Mouse (Mus musculus): ENCODE data around the gene Cyth2. TPM values are rescaled to one million over a fixed set of nuclear protein-coding genes. Genes with fewer than 3 reads are reported as not detected.

The Cyth2 gene
- polyA plus RNA-seq, 1 experiment = 68.8 TPM

- peaks cover 19% of the 10 kb centered on the region for H3K4me1 ChIP-seq (ENCODE audit: control insufficient read depth, insufficient read depth, low read length)
- H3K27ac ChIP-seq (ENCODE audit: insufficient read depth, low read depth, low read length) = no peak overlapping the region
- no peak for TF ChIP-seq CTCF (IDR thresholded peaks at IDR 0.05; ENCODE audit: low read depth, low read length)
- no peak for TF ChIP-seq POLR2A (IDR thresholded peaks at IDR 0.05; ENCODE audit: borderline replicate concordance, low read depth, low read length)
- no peak overlapping the region for H3K4me3 ChIP-seq (ENCODE audit: insufficient read depth, low read length)
Observed at GRCm38 (mm10) chr7:45815323-45815983, 1.1 kb upstream of the Cyth2 start.

DNA sequence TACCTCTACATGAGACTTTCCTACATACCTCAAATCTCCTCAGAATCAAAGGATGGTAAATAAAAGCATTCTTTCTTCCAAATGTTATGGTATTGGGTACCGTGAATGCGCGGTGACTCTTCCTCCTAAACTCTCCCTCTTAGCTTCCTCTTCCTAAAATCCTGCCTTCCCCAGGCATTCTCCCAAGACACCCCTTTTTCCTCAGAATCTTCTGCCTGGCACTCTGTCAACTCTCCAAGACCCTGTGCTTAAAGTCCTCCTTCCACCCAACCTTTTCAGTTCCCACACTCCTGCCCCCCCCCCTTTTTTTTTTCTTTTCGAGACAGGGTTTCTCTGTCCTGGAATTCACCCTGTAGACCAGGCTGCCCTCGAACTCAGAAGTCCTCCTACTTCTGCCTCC, 460 bp upstream of the Cyth2 start:
- Histone ChIP-seq H3K4me3 (ENCODE audit: insufficient read depth, low read length) (peak overlapping the region; percentile 48), H3K27ac (ENCODE audit: insufficient read depth, low read depth, low read length) (no peak overlapping the region), H3K4me1 (ENCODE audit: control insufficient read depth, insufficient read depth, low read length) (peaks cover 19% of the 10 kb centered on the region)
- TF ChIP-seq CTCF (IDR thresholded peaks at IDR 0.05; ENCODE audit: low read depth, low read length) = no peak
- TF ChIP-seq POLR2A (IDR thresholded peaks at IDR 0.05; ENCODE audit: borderline replicate concordance, low read depth, low read length) = no peak

- Histone ChIP-seq H3K27ac (ENCODE audit: insufficient read depth, low read depth, low read length) (no peak overlapping the region), H3K4me3 (ENCODE audit: insufficient read depth, low read length) (peak overlapping the region; percentile 93), H3K4me1 (ENCODE audit: control insufficient read depth, insufficient read depth, low read length) (peaks cover 19% of the 10 kb centered on the region)
- TF ChIP-seq CTCF (IDR thresholded peaks at IDR 0.05; ENCODE audit: low read depth, low read length) = no peak
- no peak for TF ChIP-seq POLR2A (IDR thresholded peaks at IDR 0.05; ENCODE audit: borderline replicate concordance, low read depth, low read length)
Observed at GRCm38 (mm10) chr7:45812921-45813320, 1.5 kb downstream of the Cyth2 start.

- Histone ChIP-seq H3K4me3 (ENCODE audit: insufficient read depth, low read length) (no peak overlapping the region), H3K27ac (ENCODE audit: insufficient read depth, low read depth, low read length) (no peak overlapping the region), H3K4me1 (ENCODE audit: control insufficient read depth, insufficient read depth, low read length) (peaks cover 4% of the 10 kb centered on the region; the same call in 1 of the 2 replicates)
- no peak for TF ChIP-seq POLR2A (IDR thresholded peaks at IDR 0.05; ENCODE audit: borderline replicate concordance, low read depth, low read length)
- TF ChIP-seq CTCF (IDR thresholded peaks at IDR 0.05; ENCODE audit: low read depth, low read length) = no peak
Observed at GRCm38 (mm10) chr7:45809276-45810075, 4.9 kb downstream of the Cyth2 start.

GRCm38 (mm10) chr7:45808471-45808870, 5.9 kb downstream of the Cyth2 start:
- TF ChIP-seq POLR2A (IDR thresholded peaks at IDR 0.05; ENCODE audit: borderline replicate concordance, low read depth, low read length) = no peak
- TF ChIP-seq CTCF (IDR thresholded peaks at IDR 0.05; ENCODE audit: low read depth, low read length) = no peak
- Histone ChIP-seq H3K4me3 (ENCODE audit: insufficient read depth, low read length) (no peak overlapping the region), H3K27ac (ENCODE audit: insufficient read depth, low read depth, low read length) (no peak overlapping the region), H3K4me1 (ENCODE audit: control insufficient read depth, insufficient read depth, low read length) (peaks cover 4% of the 10 kb centered on the region; the same call in 1 of the 2 replicates)

- Histone ChIP-seq H3K4me1 (ENCODE audit: control insufficient read depth, insufficient read depth, low read length) (no peaks in the 10 kb centered on the region), H3K4me3 (ENCODE audit: insufficient read depth, low read length) (no peak overlapping the region), H3K27ac (ENCODE audit: insufficient read depth, low read depth, low read length) (no peak overlapping the region)
- TF ChIP-seq POLR2A (IDR thresholded peaks at IDR 0.05; ENCODE audit: borderline replicate concordance, low read depth, low read length) (no peak), CTCF (IDR thresholded peaks at IDR 0.05; ENCODE audit: low read depth, low read length) (no peak)
Observed at GRCm38 (mm10) chr7:45805941-45806340, 8.4 kb downstream of the Cyth2 start.

- Histone ChIP-seq H3K4me3 (ENCODE audit: insufficient read depth, low read length) (no peak overlapping the region), H3K27ac (ENCODE audit: insufficient read depth, low read depth, low read length) (no peak overlapping the region), H3K4me1 (ENCODE audit: control insufficient read depth, insufficient read depth, low read length) (no peaks in the 10 kb centered on the region)
- no peak for TF ChIP-seq POLR2A (IDR thresholded peaks at IDR 0.05; ENCODE audit: borderline replicate concordance, low read depth, low read length)
- TF ChIP-seq CTCF (IDR thresholded peaks at IDR 0.05; ENCODE audit: low read depth, low read length) = no peak
Observed at GRCm38 (mm10) chr7:45802551-45802950, 11.8 kb downstream of the Cyth2 start.

DNA sequence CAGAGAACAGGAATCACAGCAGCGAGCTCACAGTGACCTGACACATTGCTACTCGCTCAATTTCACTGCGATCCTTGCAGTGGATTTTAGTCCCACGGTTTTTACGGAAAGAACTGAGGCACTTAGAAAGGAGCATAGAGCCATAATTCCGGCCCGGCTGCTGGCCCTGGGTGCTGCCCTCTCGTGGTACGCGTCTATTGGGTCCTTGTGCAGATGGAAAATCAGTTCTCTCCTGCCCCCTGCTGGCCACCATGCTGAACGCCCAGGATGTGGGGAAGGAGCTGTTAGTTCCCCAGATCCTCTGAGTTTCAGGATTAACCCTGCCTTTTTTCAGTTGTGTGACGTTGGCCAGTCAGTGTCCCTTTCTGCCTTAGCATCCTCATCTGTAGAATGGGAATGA, 13.0 kb downstream of the Cyth2 start:
- peak; percentile 100 for TF ChIP-seq CTCF (IDR thresholded peaks at IDR 0.05; ENCODE audit: low read depth, low read length)
- TF ChIP-seq POLR2A (IDR thresholded peaks at IDR 0.05; ENCODE audit: borderline replicate concordance, low read depth, low read length) = no peak
- H3K4me1 ChIP-seq (ENCODE audit: control insufficient read depth, insufficient read depth, low read length) = no peaks in the 10 kb centered on the region
- H3K27ac ChIP-seq (ENCODE audit: insufficient read depth, low read depth, low read length) = no peak overlapping the region
- peak overlapping the region; percentile 54 for H3K4me3 ChIP-seq (ENCODE audit: insufficient read depth, low read length)

GRCm38 (mm10) chr7:45800546-45801204, 13.7 kb downstream of the Cyth2 start:
- peak overlapping the region; percentile 54 for H3K4me3 ChIP-seq (ENCODE audit: insufficient read depth, low read length)
- TF ChIP-seq POLR2A (IDR thresholded peaks at IDR 0.05; ENCODE audit: borderline replicate concordance, low read depth, low read length) = no peak
- no peak for TF ChIP-seq CTCF (IDR thresholded peaks at IDR 0.05; ENCODE audit: low read depth, low read length)
- no peak overlapping the region for H3K27ac ChIP-seq (ENCODE audit: insufficient read depth, low read depth, low read length)
- no peaks in the 10 kb centered on the region for H3K4me1 ChIP-seq (ENCODE audit: control insufficient read depth, insufficient read depth, low read length)
